Mouse (Mus musculus): ENCODE data around the gene Pdzd2. TPM values are rescaled to one million over a fixed set of nuclear protein-coding genes. Genes with fewer than 3 reads are reported as not detected.

The Pdzd2 gene
- polyA plus RNA-seq, 1 experiment, result 4.2 TPM

DNA sequence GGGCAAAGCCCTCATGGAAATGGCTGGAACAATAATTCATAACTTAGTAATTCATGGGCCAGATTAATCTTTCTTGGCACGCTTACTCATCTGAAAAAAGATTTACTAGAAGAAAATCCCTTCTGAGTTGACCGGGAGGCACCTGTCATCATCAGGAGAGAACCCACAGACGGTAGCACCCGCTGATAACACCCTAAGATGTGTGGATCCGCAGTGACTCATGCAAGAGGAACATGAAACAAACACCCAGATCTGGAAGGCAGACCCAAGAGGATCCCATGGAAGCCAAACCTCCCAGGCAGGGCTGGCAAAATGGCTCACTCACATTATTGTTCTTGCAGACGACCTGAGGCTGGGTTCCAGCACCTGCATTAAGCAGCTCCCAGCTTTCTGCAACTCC lies 325.0 kb downstream of the Pdzd2 start:
- no peak for DNase-seq
- Histone ChIP-seq H3K4me1 (replicated peaks; ENCODE audit: control insufficient read depth, insufficient read depth, low read length) (0 out of 2 replicates have a peak, but pooled peaks cover 2% of the 10 kb centered on the region), H3K4me3 (ENCODE audit: control insufficient read depth, insufficient read depth, low read length) (no peak overlapping the region), H3K27me3 (ENCODE audit: control insufficient read depth, insufficient read depth, low read length) (no peaks in the 10 kb centered on the region), H3K36me3 (ENCODE audit: control insufficient read depth, insufficient read depth, low read length) (no peaks in the 10 kb centered on the region), H3K27ac (ENCODE audit: control insufficient read depth, insufficient read depth, low read length) (no peak overlapping the region)
- no peak for TF ChIP-seq POLR2A (IDR thresholded peaks at IDR 0.05; ENCODE audit: control insufficient read depth, extremely low read depth, insufficient read depth, low read length, poor library complexity)
- TF ChIP-seq CTCF (IDR thresholded peaks at IDR 0.05; ENCODE audit: borderline replicate concordance, control insufficient read depth, extremely low read depth, insufficient read depth, low read length, poor library complexity), result no peak
- 92% methylated on average over 6 of the region's 6 CpGs for WGBS

DNA sequence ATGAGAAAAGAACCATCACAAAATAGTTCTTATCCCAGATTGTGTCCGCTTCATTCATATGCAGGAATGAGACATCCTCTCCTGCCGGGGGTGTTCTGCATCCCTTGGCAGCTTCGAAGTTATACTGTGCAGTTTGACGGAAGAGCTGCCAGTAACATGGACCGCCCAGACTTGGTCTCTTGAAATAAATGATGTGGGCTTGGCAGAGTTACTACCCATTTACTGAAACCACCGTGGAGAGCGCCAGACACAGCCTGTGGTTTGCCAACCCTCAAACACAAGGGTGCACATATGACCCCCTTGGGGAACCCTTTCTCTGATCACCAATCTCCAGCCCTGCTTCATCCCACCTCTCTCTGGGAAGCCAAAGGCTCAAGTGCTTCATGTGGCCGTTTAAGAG lies 331.5 kb downstream of the Pdzd2 start:
- H3K27ac ChIP-seq (ENCODE audit: control insufficient read depth, insufficient read depth, low read length), result no peak overlapping the region
- 43% methylated on average over 8 of the region's 8 CpGs for WGBS
- no peaks in the 10 kb centered on the region for H3K27me3 ChIP-seq (ENCODE audit: control insufficient read depth, insufficient read depth, low read length)
- no peaks in the 10 kb centered on the region for H3K36me3 ChIP-seq (ENCODE audit: control insufficient read depth, insufficient read depth, low read length)
- no peak overlapping the region for H3K4me3 ChIP-seq (ENCODE audit: control insufficient read depth, insufficient read depth, low read length)
- no peaks in the 10 kb centered on the region; the same call in 1 of the 2 replicates for H3K4me1 ChIP-seq (replicated peaks; ENCODE audit: control insufficient read depth, insufficient read depth, low read length)
- DNase-seq, result no peak
- TF ChIP-seq POLR2A (IDR thresholded peaks at IDR 0.05; ENCODE audit: control insufficient read depth, extremely low read depth, insufficient read depth, low read length, poor library complexity) (no peak), CTCF (IDR thresholded peaks at IDR 0.05; ENCODE audit: borderline replicate concordance, control insufficient read depth, extremely low read depth, insufficient read depth, low read length, poor library complexity) (no peak)

DNA sequence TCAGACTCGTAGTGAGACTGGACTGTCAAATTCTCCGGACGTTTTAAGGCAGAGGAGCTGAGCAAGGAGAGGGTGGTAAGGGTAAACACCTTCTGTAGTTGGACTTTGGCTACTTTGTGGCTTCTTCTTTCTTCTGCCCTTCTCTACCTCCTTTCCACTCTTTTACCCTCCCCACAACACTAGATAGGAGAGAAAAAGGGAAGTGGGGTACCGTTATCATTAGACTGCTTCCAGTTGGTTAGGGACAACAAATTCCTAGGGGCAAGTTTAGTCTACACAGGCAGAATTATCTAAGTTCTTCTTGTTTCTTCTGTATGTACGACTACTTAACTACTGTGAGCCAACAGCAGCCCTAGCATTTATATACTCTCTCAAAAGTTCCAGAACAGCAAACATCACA lies 334.1 kb downstream of the Pdzd2 start:
- no peaks in the 10 kb centered on the region; the same call in 1 of the 2 replicates for H3K4me1 ChIP-seq (replicated peaks; ENCODE audit: control insufficient read depth, insufficient read depth, low read length)
- no peak for TF ChIP-seq POLR2A (IDR thresholded peaks at IDR 0.05; ENCODE audit: control insufficient read depth, extremely low read depth, insufficient read depth, low read length, poor library complexity)
- no peak for TF ChIP-seq CTCF (IDR thresholded peaks at IDR 0.05; ENCODE audit: borderline replicate concordance, control insufficient read depth, extremely low read depth, insufficient read depth, low read length, poor library complexity)
- H3K27me3 ChIP-seq (ENCODE audit: control insufficient read depth, insufficient read depth, low read length), result no peaks in the 10 kb centered on the region
- H3K4me3 ChIP-seq (ENCODE audit: control insufficient read depth, insufficient read depth, low read length), result no peak overlapping the region
- no peak overlapping the region for H3K27ac ChIP-seq (ENCODE audit: control insufficient read depth, insufficient read depth, low read length)
- WGBS, result 86% methylated on average over 5 of the region's 5 CpGs
- no peak for DNase-seq
- H3K36me3 ChIP-seq (ENCODE audit: control insufficient read depth, insufficient read depth, low read length), result no peaks in the 10 kb centered on the region

DNA sequence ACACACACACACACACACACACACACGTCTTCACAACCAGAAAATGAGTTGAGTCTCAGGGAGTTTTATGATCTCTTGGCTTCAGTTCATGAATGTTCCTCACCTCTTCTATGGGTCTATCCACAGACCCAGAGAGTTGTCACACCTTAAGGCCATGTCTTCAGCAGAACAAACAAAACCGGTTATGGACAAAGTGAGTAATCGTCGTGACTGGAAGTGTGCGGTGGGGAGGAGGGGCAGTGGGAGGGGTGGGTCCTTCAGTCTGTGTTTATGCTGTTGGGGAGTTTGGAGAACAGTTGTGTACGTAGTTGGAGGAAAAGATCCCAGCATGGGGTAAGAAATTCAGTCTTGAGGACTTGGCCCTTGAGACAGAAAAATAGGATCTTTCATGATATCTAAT lies 342.7 kb downstream of the Pdzd2 start:
- TF ChIP-seq POLR2A (IDR thresholded peaks at IDR 0.05; ENCODE audit: control insufficient read depth, extremely low read depth, insufficient read depth, low read length, poor library complexity), result no peak
- no peak for TF ChIP-seq CTCF (IDR thresholded peaks at IDR 0.05; ENCODE audit: borderline replicate concordance, control insufficient read depth, extremely low read depth, insufficient read depth, low read length, poor library complexity)
- Histone ChIP-seq H3K27me3 (ENCODE audit: control insufficient read depth, insufficient read depth, low read length) (no peaks in the 10 kb centered on the region), H3K4me3 (ENCODE audit: control insufficient read depth, insufficient read depth, low read length) (no peak overlapping the region), H3K36me3 (ENCODE audit: control insufficient read depth, insufficient read depth, low read length) (no peaks in the 10 kb centered on the region), H3K27ac (ENCODE audit: control insufficient read depth, insufficient read depth, low read length) (no peak overlapping the region), H3K4me1 (replicated peaks; ENCODE audit: control insufficient read depth, insufficient read depth, low read length) (no peaks in the 10 kb centered on the region)
- 81% methylated on average over 6 of the region's 6 CpGs for whole genome bisulfite sequencing
- DNase-seq, result no peak

DNA sequence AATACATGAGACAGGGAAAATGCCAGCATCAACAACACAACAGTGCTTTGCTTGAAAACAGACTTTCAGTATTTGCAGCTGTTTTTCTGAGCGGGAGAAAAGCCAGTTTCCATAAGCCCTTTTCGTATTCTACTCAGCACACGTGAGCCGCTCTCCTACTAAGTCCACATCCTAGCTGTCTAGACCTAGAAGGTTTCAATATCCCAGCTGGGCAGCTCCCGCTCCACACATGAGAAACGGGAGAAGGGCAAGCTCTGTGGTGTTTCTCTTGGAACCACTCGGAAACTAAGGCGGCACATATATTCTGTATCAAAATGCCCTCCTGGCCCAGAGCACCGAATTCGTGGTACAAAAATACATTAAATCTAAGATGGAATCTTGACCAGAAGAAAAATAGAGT lies 345.0 kb downstream of the Pdzd2 start:
- Histone ChIP-seq H3K4me1 (replicated peaks; ENCODE audit: control insufficient read depth, insufficient read depth, low read length) (no peaks in the 10 kb centered on the region), H3K4me3 (ENCODE audit: control insufficient read depth, insufficient read depth, low read length) (no peak overlapping the region), H3K27me3 (ENCODE audit: control insufficient read depth, insufficient read depth, low read length) (no peaks in the 10 kb centered on the region), H3K36me3 (ENCODE audit: control insufficient read depth, insufficient read depth, low read length) (no peaks in the 10 kb centered on the region), H3K27ac (ENCODE audit: control insufficient read depth, insufficient read depth, low read length) (no peak overlapping the region)
- no peak for DNase-seq
- 95% methylated on average over 10 of the region's 10 CpGs for WGBS
- no peak for TF ChIP-seq POLR2A (IDR thresholded peaks at IDR 0.05; ENCODE audit: control insufficient read depth, extremely low read depth, insufficient read depth, low read length, poor library complexity)
- TF ChIP-seq CTCF (IDR thresholded peaks at IDR 0.05; ENCODE audit: borderline replicate concordance, control insufficient read depth, extremely low read depth, insufficient read depth, low read length, poor library complexity), result no peak

DNA sequence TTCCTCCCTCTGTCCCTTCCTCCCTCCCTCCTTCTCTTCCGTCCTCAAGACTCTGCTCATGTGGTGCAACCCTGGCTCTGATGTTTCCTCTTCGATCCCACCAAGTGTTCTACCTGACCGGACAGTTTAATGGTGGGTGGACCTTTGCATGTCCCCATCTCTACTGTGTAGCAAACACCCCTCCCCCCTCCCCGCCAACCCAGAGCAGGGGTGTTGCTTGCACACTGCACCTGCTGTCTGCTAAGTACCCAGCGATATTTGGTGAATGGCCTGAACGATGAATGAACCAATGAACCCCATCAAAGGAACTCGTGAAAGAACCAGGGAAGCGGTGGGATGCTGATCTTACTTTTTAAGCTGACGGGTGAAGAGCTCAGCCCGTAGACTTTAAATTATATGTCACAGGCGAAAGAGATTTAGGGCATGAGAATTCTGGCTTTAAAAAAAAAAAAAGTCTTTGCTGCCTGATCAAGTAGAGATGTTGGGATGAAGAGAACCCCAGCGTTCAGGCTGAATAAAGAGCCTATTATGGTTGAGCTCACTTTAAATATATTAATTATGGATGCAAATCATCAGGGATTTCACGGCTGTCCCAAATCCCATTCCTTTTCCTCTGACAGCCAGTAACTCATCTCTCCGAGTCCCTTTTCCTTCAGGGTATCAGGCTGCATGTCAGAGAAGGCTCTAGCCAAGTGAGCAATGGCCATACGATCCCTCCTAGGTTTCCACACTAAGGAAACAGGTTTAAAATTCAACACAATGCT lies 350.8 kb downstream of the Pdzd2 start:
- WGBS, result 93% methylated on average over 15 of the region's 15 CpGs
- H3K4me3 ChIP-seq (ENCODE audit: control insufficient read depth, insufficient read depth, low read length), result no peak overlapping the region
- H3K27me3 ChIP-seq (ENCODE audit: control insufficient read depth, insufficient read depth, low read length), result no peaks in the 10 kb centered on the region
- DNase-seq, result no peak
- H3K36me3 ChIP-seq (ENCODE audit: control insufficient read depth, insufficient read depth, low read length), result no peaks in the 10 kb centered on the region
- H3K27ac ChIP-seq (ENCODE audit: control insufficient read depth, insufficient read depth, low read length), result no peak overlapping the region
- H3K4me1 ChIP-seq (replicated peaks; ENCODE audit: control insufficient read depth, insufficient read depth, low read length), result no peaks in the 10 kb centered on the region
- TF ChIP-seq CTCF (IDR thresholded peaks at IDR 0.05; ENCODE audit: borderline replicate concordance, control insufficient read depth, extremely low read depth, insufficient read depth, low read length, poor library complexity), result no peak
- TF ChIP-seq POLR2A (IDR thresholded peaks at IDR 0.05; ENCODE audit: control insufficient read depth, extremely low read depth, insufficient read depth, low read length, poor library complexity), result no peak
